Mouse (Mus musculus) ovary, adult 18-20 months (tissue): ENCODE data around the gene Afm.
A peak's percentile ranks its signal among the peaks of the same experiment; 100 is the strongest.

ENCODE experiments used
- DNase-seq: peaks from one replicate; pipeline ENCODE4 v3.0.0; 2022; ENCODE audit warnings: low spot score, mixed read lengths

Gene Afm

GRCm38 (mm10) chr5:90518356-90519100 lies at the start of gene Afm:
TSS of gene Afm (plus strand) at chr5:90518932.
- DNase-seq: no peak

- DNase-seq: no peak
These were observed 47.9 kb upstream of the Afm start for GRCm38 (mm10) chr5:90470836-90471235.

- DNase-seq: no peak
These were observed 44.8 kb upstream of the Afm start for GRCm38 (mm10) chr5:90473902-90474301.

- DNase-seq: no peak
These were observed 44.4 kb upstream of the Afm start for GRCm38 (mm10) chr5:90474369-90474768.

- DNase-seq: no peak
These were observed 42.0 kb upstream of the Afm start for GRCm38 (mm10) chr5:90476741-90477140.

- DNase-seq: no peak
These were observed 41.2 kb upstream of the Afm start for GRCm38 (mm10) chr5:90477308-90478140.

- no peak for DNase-seq
These were observed 39.8 kb upstream of the Afm start for GRCm38 (mm10) chr5:90478886-90479285.

GRCm38 (mm10) chr5:90485597-90485996 lies 33.1 kb upstream of the Afm start:
- no peak for DNase-seq

GRCm38 (mm10) chr5:90488323-90488722 lies 30.4 kb upstream of the Afm start:
- no peak for DNase-seq

- no peak for DNase-seq
These were observed 28.2 kb upstream of the Afm start, which contains the start of gene Afp for GRCm38 (mm10) chr5:90490518-90490917. TSS of gene Afp (plus strand) at chr5:90490737.

- DNase-seq: no peak
These were observed 26.3 kb upstream of the Afm start for GRCm38 (mm10) chr5:90492440-90492839.

GRCm38 (mm10) chr5:90494308-90494707 lies 24.4 kb upstream of the Afm start:
- no peak for DNase-seq

- DNase-seq: no peak
These were observed 19.2 kb upstream of the Afm start for GRCm38 (mm10) chr5:90499509-90499908.

- peak; percentile 29 for DNase-seq
These were observed 18.0 kb upstream of the Afm start for GRCm38 (mm10) chr5:90500714-90501113.

- DNase-seq: no peak
These were observed 17.0 kb upstream of the Afm start for GRCm38 (mm10) chr5:90501752-90502151.

GRCm38 (mm10) chr5:90504742-90505141 lies 14.0 kb upstream of the Afm start:
- no peak for DNase-seq

GRCm38 (mm10) chr5:90506507-90506906 lies 12.2 kb upstream of the Afm start:
- no peak for DNase-seq

GRCm38 (mm10) chr5:90507411-90507949 lies 11.3 kb upstream of the Afm start:
- DNase-seq: no peak

- no peak for DNase-seq
These were observed 8.7 kb upstream of the Afm start for GRCm38 (mm10) chr5:90509828-90510592.

GRCm38 (mm10) chr5:90512288-90512955 lies 6.3 kb upstream of the Afm start:
- no peak for DNase-seq

GRCm38 (mm10) chr5:90515561-90515960 lies 3.2 kb upstream of the Afm start:
- DNase-seq: no peak

- no peak for DNase-seq
These were observed 32.5 kb downstream of the Afm start for GRCm38 (mm10) chr5:90551191-90551590.
